ENCODE assay signal across 8 mouse cellular contexts in the genomic region with DNA sequence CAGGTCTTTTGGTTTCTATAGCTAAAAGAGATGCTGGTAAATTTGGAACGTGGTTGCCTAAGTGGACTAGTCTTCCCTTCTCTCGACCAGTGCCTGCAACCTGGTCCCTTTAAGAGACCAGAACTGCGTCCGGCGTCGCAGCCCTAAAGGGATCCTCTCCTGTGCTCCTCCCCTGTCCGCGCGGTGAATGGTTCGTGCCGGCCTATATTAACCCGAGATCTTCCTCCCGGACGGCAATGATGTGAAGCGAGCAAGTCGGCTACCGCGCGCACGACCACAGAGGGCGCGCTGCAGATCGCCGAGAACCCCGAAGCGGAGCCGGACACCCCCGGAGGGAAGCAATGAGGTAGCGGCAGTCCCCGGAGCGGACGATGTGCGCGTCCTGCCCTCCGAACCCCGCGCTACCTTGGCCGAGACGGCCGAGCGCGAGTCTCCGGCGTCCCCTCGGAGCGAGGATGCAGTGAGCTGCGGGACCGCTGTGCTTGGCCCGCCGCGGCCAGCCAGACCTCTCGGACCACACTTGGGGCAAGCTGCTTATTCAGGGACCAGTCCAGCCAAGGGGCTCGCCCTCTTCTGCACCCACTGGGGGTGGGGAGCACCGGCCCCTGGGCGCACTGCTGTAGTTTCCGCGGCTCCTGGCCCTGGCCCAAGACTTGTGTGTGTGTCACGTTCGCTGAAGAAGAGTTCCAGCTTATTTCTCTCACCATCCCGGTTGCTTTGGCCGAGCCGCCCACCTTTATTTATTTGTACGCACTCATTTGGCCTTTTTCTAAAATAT. TPM values are rescaled to one million over a fixed set of nuclear protein-coding genes. Genes with fewer than 3 reads are reported as not detected.
DNase-seq lines count a peak whose midpoint lies in the region; ATAC-seq lines count a peak whose summit lies in the region.

Gene Fam43a, plus strand, starts transcription at position 233 of the 778 bp plus-strand sequence.

- DNase-seq in gastrocnemius, postnatal 14 days = peak; percentile 90
- DNase-seq in left cerebral cortex, postnatal 25 days (ENCODE audit: low spot score in 2 of 2) = peak; percentile 81 to 90
- DNase-seq in mesoderm, embryonic 11.5 days (ENCODE audit: low read depth, low spot score) = peak; percentile 94
- DNase-seq in right cerebral cortex, postnatal 25 days = peak; percentile 84
- peak; percentile 83 to 91 for DNase-seq in urinary bladder, postnatal 36 days (ENCODE audit: low spot score in 2 of 2)

- intact Hi-C loops in gastrocnemius, postnatal 14 days (cut with DNase I; ENCODE audit: low total_unique reads) = loop anchor here (5.0 to 10.0 kb wide), 3 partner anchors 275 to 755 kb away; no protein-coding TSS in a partner anchor
- intact Hi-C loops in left cerebral cortex, postnatal 25 days (cut with DNase I) = loop anchor here (2.0 to 10.0 kb wide), 4 partner anchors 63 to 755 kb away; no protein-coding TSS in a partner anchor

- peak; percentile 78 for ATAC-seq in activated CD4-positive, CD25-positive, alpha-beta regulatory T cell, adult 4 months
- peak; percentile 63 for ATAC-seq in common myeloid progenitor, adult 5-6 weeks (replicated peaks; ENCODE audit: low read depth, poor library complexity, severe bottlenecking)
- peak; percentile 80 for ATAC-seq in inflammation-experienced regulatory T-cells, adult 6 months

RNA-seq across cellular contexts. Expression of gene Fam43a, which starts in this region (rescaled TPM):
- polyA plus RNA-seq in activated CD4-positive, CD25-positive, alpha-beta regulatory T cell, adult 4 months (2017; shearing (Covaris generic)) = under 1 TPM; 0.42 to 0.79 TPM
- total RNA-seq in common myeloid progenitor, adult 5-6 weeks (2017) = 4.9 and 6.4 TPM in 2 replicates
- total RNA-seq in gastrocnemius, postnatal 14 days (2021) = 10 to 100 TPM; 17.4 to 17.9 TPM
- under 1 TPM; 0.50 to 0.88 (median 0.71) TPM for polyA plus RNA-seq in inflammation-experienced regulatory T-cells, adult 6 months (2017; shearing (Covaris generic))
- total RNA-seq in left cerebral cortex, postnatal 25 days (2021) = 10 to 100 TPM; 11.8 to 14.2 TPM

Comparison
In these comparisons a context has a peak if more than half of its experiments do, and no peak if none do; other contexts are left out.
1. Peak in every context shown above with its lines: DNase-seq and ATAC-seq.
2. Peak in ATAC-seq in activated CD4-positive, CD25-positive, alpha-beta regulatory T cell, adult 4 months; RNA of the gene not detected or under 1 TPM.
3. Peak in ATAC-seq in inflammation-experienced regulatory T-cells, adult 6 months; RNA of the gene not detected or under 1 TPM.